Mouse (Mus musculus): ENCODE results near the gene Mum1. TPM values are rescaled to one million over a fixed set of nuclear protein-coding genes. Genes with fewer than 3 reads are reported as not detected.

Gene Mum1
- polyA plus RNA-seq, 1 experiment, result 39.5 TPM

- no peak for TF ChIP-seq GATA1 (IDR thresholded peaks at IDR 0.05; ENCODE audit: low read length)
Observed at GRCm38 (mm10) chr10:80196778-80197581, 29.3 kb upstream of the Mum1 start.

GRCm38 (mm10) chr10:80199440-80200008 lies 26.7 kb upstream of the Mum1 start:
- no peak for TF ChIP-seq GATA1 (IDR thresholded peaks at IDR 0.05; ENCODE audit: low read length)

GRCm38 (mm10) chr10:80200485-80200884 lies 25.7 kb upstream of the Mum1 start:
- TF ChIP-seq GATA1 (IDR thresholded peaks at IDR 0.05; ENCODE audit: low read length), result no peak

GRCm38 (mm10) chr10:80204055-80204454 lies 22.2 kb upstream of the Mum1 start:
- TF ChIP-seq GATA1 (IDR thresholded peaks at IDR 0.05; ENCODE audit: low read length), result no peak

GRCm38 (mm10) chr10:80207201-80207600 lies 19.0 kb upstream of the Mum1 start:
- TF ChIP-seq GATA1 (IDR thresholded peaks at IDR 0.05; ENCODE audit: low read length), result no peak

GRCm38 (mm10) chr10:80207676-80208075 lies 18.6 kb upstream of the Mum1 start:
- TF ChIP-seq GATA1 (IDR thresholded peaks at IDR 0.05; ENCODE audit: low read length), result no peak

GRCm38 (mm10) chr10:80208248-80208647 lies 18.0 kb upstream of the Mum1 start:
- TF ChIP-seq GATA1 (IDR thresholded peaks at IDR 0.05; ENCODE audit: low read length), result no peak

GRCm38 (mm10) chr10:80208841-80209371 lies 17.3 kb upstream of the Mum1 start:
- no peak for TF ChIP-seq GATA1 (IDR thresholded peaks at IDR 0.05; ENCODE audit: low read length)

GRCm38 (mm10) chr10:80215048-80215772 lies 11.0 kb upstream of the Mum1 start:
- TF ChIP-seq GATA1 (IDR thresholded peaks at IDR 0.05; ENCODE audit: low read length), result no peak

- TF ChIP-seq GATA1 (IDR thresholded peaks at IDR 0.05; ENCODE audit: low read length), result no peak
Observed at GRCm38 (mm10) chr10:80220676-80221075, 5.6 kb upstream of the Mum1 start.

GRCm38 (mm10) chr10:80226071-80226415 lies 191 bp upstream of the Mum1 start:
- no peak for TF ChIP-seq GATA1 (IDR thresholded peaks at IDR 0.05; ENCODE audit: low read length)

- TF ChIP-seq GATA1 (IDR thresholded peaks at IDR 0.05; ENCODE audit: low read length), result no peak
Observed at GRCm38 (mm10) chr10:80227166-80227539, 919 bp downstream of the Mum1 start.

GRCm38 (mm10) chr10:80227877-80228775 lies 1.9 kb downstream of the Mum1 start:
- TF ChIP-seq GATA1 (IDR thresholded peaks at IDR 0.05; ENCODE audit: low read length), result no peak

GRCm38 (mm10) chr10:80236145-80236825 lies 10.1 kb downstream of the Mum1 start:
- no peak for TF ChIP-seq GATA1 (IDR thresholded peaks at IDR 0.05; ENCODE audit: low read length)

GRCm38 (mm10) chr10:80237020-80237419 lies 10.8 kb downstream of the Mum1 start:
- TF ChIP-seq GATA1 (IDR thresholded peaks at IDR 0.05; ENCODE audit: low read length), result no peak
